Mouse (Mus musculus): ENCODE data around the gene Nek6.
A peak's percentile ranks its signal among the peaks of the same experiment; 100 is the strongest.

Nek6 gene

GRCm38 (mm10) chr2:38621076-38621475 is 109.6 kb downstream of the Nek6 start:
- no peak for DNase-seq (ENCODE audit: low read depth, low spot score)

- peak; percentile 65 for DNase-seq (ENCODE audit: low read depth, low spot score)
These were observed 110.2 kb downstream of the Nek6 start for GRCm38 (mm10) chr2:38621610-38622021.

- DNase-seq (ENCODE audit: low read depth, low spot score): no peak
These were observed 112.0 kb downstream of the Nek6 start for GRCm38 (mm10) chr2:38623411-38623810.

DNA sequence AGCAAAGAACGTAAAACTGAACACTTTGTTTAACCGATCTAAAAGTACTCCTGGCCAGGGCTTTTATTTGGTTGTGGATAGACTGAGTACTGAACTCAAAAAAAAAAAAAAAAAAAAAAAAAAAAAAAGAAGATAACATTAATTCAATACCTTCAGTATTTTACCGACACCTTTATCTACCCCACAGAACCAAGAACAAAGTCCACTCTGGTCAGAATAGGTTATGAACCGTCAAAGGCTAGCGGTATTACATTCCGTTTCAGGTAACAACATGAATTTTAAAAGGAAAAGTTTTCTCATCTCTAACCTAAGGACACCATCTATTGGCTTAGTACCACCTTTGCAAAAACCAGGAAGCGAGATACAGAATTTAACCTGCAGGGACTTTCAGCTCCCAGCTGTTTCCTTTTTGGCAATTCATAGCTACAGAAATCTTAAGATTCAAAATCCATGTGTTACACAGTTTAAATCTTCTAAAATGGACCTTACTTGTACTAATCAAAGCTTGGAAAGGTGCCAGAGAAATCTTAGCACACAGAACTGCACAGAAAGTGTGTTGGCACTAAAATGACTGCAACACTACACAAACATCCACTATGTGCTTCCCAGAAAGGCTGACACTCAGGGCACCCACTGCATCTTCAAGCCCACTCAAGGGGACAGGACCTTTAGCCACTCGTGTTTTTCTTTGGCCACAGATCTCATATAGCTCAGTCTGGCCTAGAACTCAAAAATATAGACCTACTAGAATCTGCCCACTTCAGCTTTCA is 112.6 kb downstream of the Nek6 start:
- DNase-seq (ENCODE audit: low read depth, low spot score): no peak

DNA sequence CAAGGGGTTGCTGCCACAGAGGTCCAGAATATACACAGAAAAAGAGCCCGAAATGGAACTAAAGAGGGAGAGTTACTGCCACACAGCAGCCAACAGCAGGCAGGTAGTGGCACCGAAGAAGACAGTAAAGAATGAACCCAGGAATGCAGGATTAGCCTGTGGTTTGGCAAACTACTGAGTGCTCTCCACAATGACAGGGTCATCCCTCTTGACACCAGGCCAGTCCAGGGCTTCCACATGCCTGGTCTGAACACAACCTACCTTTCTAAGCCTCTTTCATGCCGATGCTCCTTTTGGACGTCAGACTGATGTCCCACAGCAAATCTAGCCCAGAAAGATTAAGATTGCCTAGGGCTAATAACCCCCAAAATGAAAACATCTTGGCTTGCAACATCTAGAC is 117.4 kb downstream of the Nek6 start:
- DNase-seq (ENCODE audit: low read depth, low spot score): no peak

GRCm38 (mm10) chr2:38629451-38629850 is 118.0 kb downstream of the Nek6 start:
- no peak for DNase-seq (ENCODE audit: low read depth, low spot score)

- DNase-seq (ENCODE audit: low read depth, low spot score): no peak
These were observed 119.1 kb downstream of the Nek6 start for GRCm38 (mm10) chr2:38630574-38630973.

- no peak for DNase-seq (ENCODE audit: low read depth, low spot score)
These were observed 126.3 kb downstream of the Nek6 start for GRCm38 (mm10) chr2:38637716-38638267.

DNA sequence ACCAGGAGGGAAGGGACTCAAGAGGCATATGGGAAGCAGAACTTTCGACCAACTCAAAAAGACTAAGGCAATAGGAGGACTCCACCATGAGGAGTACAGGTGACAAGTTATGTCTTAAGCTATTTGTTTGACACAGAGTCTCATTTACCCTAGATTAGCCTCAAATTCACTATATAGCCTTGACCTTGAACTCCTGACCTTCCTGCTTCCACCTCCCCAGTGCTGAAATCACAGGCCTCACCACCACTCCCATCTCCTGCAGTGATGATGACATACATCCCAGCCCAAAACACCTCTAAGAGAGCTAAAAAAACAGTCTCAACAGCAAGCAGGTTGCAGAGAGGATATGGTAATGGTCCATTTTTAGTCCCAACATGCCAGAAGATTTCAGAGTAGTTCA is 130.3 kb downstream of the Nek6 start:
- DNase-seq (ENCODE audit: low read depth, low spot score): no peak

- peak; percentile 90 for DNase-seq (ENCODE audit: low read depth, low spot score)
These were observed 132.4 kb downstream of the Nek6 start, which contains the start of gene Psmb7 for GRCm38 (mm10) chr2:38643625-38644427. Gene Psmb7 (minus strand): TSS chr2:38644087.
